In the genomic region with DNA sequence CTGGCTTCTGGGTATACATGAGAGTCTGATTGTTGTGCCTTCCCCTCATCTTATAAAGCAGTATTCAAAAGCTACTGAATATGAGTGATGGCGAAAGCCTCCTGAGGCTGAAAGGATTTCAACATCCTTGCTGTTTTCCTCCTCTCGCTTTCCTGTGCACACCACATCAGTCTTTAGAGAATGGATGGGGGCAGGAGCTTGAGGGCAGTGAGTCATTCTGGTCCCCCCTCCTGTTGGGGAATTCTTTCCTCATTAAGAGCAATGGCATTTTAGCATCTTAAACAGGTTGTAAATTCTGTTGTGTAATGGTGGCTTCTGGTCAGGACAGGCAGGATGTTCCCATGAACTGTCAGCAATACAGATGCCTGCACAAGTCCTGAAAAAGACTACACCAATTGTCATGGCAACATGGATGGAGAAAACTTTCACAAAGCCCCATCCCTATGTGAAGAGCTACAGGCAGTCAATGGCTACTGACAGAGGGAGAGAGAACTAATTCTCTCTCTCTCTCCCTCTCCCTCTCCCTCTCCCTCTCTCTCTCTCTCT, we compare ENCODE assay signal across 30 mouse cellular contexts. TPM values are rescaled to one million over a fixed set of nuclear protein-coding genes. Genes with fewer than 3 reads are reported as not detected.
"Had no signal": no experiment of that assay in that cellular context is flagged by ENCODE, and none has a peak within 500 bp of the region (broad histone marks: within the 10 kb centered on the region; RNA-seq: fewer than 3 reads in every experiment).

No protein-coding gene starts in this region.

- ATAC-seq: lung, postnatal 0 days; midbrain, embryonic 13.5 days; midbrain, embryonic 16.5 days had no signal

- H3K9ac ChIP-seq: liver, embryonic 13.5 days; lung, embryonic 14.5 days; midbrain, embryonic 13.5 days; neural tube, embryonic 13.5 days had no signal

- H3K9me3 ChIP-seq: liver, embryonic 13.5 days; megakaryocyte, embryonic 14.5 days; midbrain, embryonic 10.5 days; midbrain, embryonic 13.5 days; neural tube, embryonic 13.5 days had no signal

- H3K4me3 ChIP-seq: layer of hippocampus, adult 2 months; liver, embryonic 13.5 days; megakaryocyte, embryonic 14.5 days; midbrain, embryonic 10.5 days; midbrain, embryonic 13.5 days; myocyte; neural tube, embryonic 13.5 days had no signal

- H3K27ac ChIP-seq: kidney, postnatal 0 days; layer of hippocampus, adult 2 months; liver, embryonic 13.5 days; macrophage; midbrain, embryonic 10.5 days; midbrain, embryonic 13.5 days; neural tube, embryonic 13.5 days; stomach, postnatal 0 days had no signal

- H3K4me2 ChIP-seq: liver, embryonic 13.5 days; lung, embryonic 14.5 days; midbrain, embryonic 13.5 days; neural tube, embryonic 13.5 days had no signal

- H3K27me3 ChIP-seq: liver, embryonic 13.5 days; midbrain, embryonic 13.5 days; neural tube, embryonic 13.5 days had no signal

- H3K4me1 ChIP-seq: liver, embryonic 13.5 days; midbrain, embryonic 13.5 days had no signal

- H3K36me3 ChIP-seq: liver, embryonic 13.5 days; midbrain, embryonic 10.5 days; midbrain, embryonic 13.5 days; neural tube, embryonic 13.5 days had no signal

- DNase-seq: kidney, adult 11 months; kidney, adult 8-10 months; kidney, postnatal 25 days; layer of hippocampus, adult 9-11 months; liver, embryonic 13.5 days; lung, embryonic 14.5 days; right cerebral cortex, adult 18-20 months; right cerebral cortex, postnatal 14 days; right cerebral cortex, postnatal 4 days; thymus, adult 2 months; thymus, postnatal 14 days; thymus, postnatal 4 days had no signal

RNA-seq across cellular contexts. Expression of gene Otor, which starts 6.7 kb away (rescaled TPM):
- total RNA-seq: layer of hippocampus, adult 2 months; layer of hippocampus, postnatal 25 days; left cerebral cortex, adult 18-20 months; left cerebral cortex, postnatal 36 days; liver, adult 2 months; monocyte, adult 5-6 weeks had no signal
- polyA plus RNA-seq: kidney, postnatal 0 days; large intestine, adult 2 months; liver, adult 2 months; liver, embryonic 16.5 days; lung, postnatal 0 days; macrophage; myocyte; thymus, adult 2 months had no signal
